ENCODE assay signal across 34 mouse cellular contexts in genomic region chr7:19053136-19053532, GRCm38 (mm10). TPM values are rescaled to one million over a fixed set of nuclear protein-coding genes. Genes with fewer than 3 reads are reported as not detected.
DNase-seq lines count a peak whose midpoint lies in the region; TF ChIP-seq lines count a peak whose summit lies in the region.
"Had no signal": no experiment of that assay in that cellular context is flagged by ENCODE, and none has a peak within 500 bp of the region (broad histone marks: within the 10 kb centered on the region; RNA-seq: fewer than 3 reads in every experiment).

No protein-coding gene starts in this region.

- H3K27ac ChIP-seq in left cerebral cortex, adult 2 months, result peak overlapping the region; percentile 81
- no peak overlapping the region for H3K27ac ChIP-seq in embryonic facial prominence, embryonic 10.5 days (replicated peaks)
- H3K27ac ChIP-seq: forebrain, embryonic 13.5 days; heart, embryonic 15.5 days had no signal

- H3K27me3 ChIP-seq in E14TG2a.4 (ENCODE audit: insufficient read depth, low read length), result no peaks in the 10 kb centered on the region
- no peaks in the 10 kb centered on the region for H3K27me3 ChIP-seq in embryonic facial prominence, embryonic 10.5 days (replicated peaks; ENCODE audit: low read depth, poor library complexity, severe bottlenecking)
- H3K27me3 ChIP-seq: CH12.LX; forebrain, embryonic 13.5 days; heart, embryonic 12.5 days; heart, embryonic 15.5 days; hindbrain, embryonic 13.5 days had no signal

- H3K36me3 ChIP-seq in E14TG2a.4 (ENCODE audit: insufficient read depth, low read length), result peaks cover 70% of the 10 kb centered on the region
- peaks cover 87% of the 10 kb centered on the region for H3K36me3 ChIP-seq in embryonic facial prominence, embryonic 10.5 days (replicated peaks)

- 89% methylated on average over 7 of the region's 7 CpGs for WGBS in embryonic facial prominence, embryonic 10.5 days

- intact Hi-C loops in left cerebral cortex, adult 2 months (cut with DNase I), result no loop called here
- intact Hi-C loops in left cerebral cortex, postnatal 10 days (cut with DNase I), result no loop called here

- no peaks in the 10 kb centered on the region for H3K9me3 ChIP-seq in E14TG2a.4 (ENCODE audit: low read length)
- H3K9me3 ChIP-seq in embryonic facial prominence, embryonic 10.5 days, result no peaks in the 10 kb centered on the region
- H3K9me3 ChIP-seq: forebrain, embryonic 10.5 days; forebrain, embryonic 13.5 days; heart, embryonic 15.5 days; hindbrain, embryonic 10.5 days; hindbrain, embryonic 13.5 days had no signal

- TF ChIP-seq CTCF in left cerebral cortex, adult 2 months (IDR thresholded peaks at IDR 0.05), result no peak
- no peak for TF ChIP-seq CTCF in E14TG2a.4 (conservative IDR thresholded peaks at IDR 0.05; ENCODE audit: low read length)

- peak; percentile 89 for DNase-seq in heart, adult 11 months
- DNase-seq in heart, adult 18-20 months, result no peak
- DNase-seq in left cerebral cortex, adult 2 months (ENCODE audit: extremely low spot score in 1 of 2, low spot score in 2 of 2), result no peak
- no peak for DNase-seq in left cerebral cortex, postnatal 10 days (ENCODE audit: extremely low spot score in 1 of 2, low spot score in 2 of 2)
- DNase-seq in embryonic facial prominence, embryonic 10.5 days (ENCODE audit: low spot score), result no peak
- no peak for DNase-seq in frontal cortex, postnatal 14 days (ENCODE audit: low spot score in 2 of 2)
- DNase-seq: adrenal gland, adult 2 months; adrenal gland, postnatal 14 days; B cell, adult 2 months; cerebellum, adult 11 months; cerebellum, adult 2 months; cerebellum, adult 9-11 months; cerebellum, postnatal 25 days; embryo, embryonic 11 days; gastrocnemius, postnatal 10 days; heart, postnatal 10 days; heart, postnatal 36 days had no signal

- no peak overlapping the region for H3K4me3 ChIP-seq in left cerebral cortex, adult 2 months
- H3K4me3 ChIP-seq in E14TG2a.4 (replicated peaks; ENCODE audit: low read length), result peak overlapping the region; percentile 43; the same call in 1 of the 2 replicates
- 0 out of 2 replicates have a peak overlapping the region, but pooled peaks have one; percentile 44 for H3K4me3 ChIP-seq in embryonic facial prominence, embryonic 10.5 days
- H3K4me3 ChIP-seq: forebrain, embryonic 10.5 days; forebrain, embryonic 13.5 days; heart, embryonic 12.5 days; heart, embryonic 15.5 days; hindbrain, embryonic 13.5 days had no signal

- peaks cover 43% of the 10 kb centered on the region for H3K4me1 ChIP-seq in E14TG2a.4 (replicated peaks; ENCODE audit: low read depth, low read length)
- H3K4me1 ChIP-seq in embryonic facial prominence, embryonic 10.5 days, result peaks cover 13% of the 10 kb centered on the region

RNA-seq across cellular contexts. Expression of gene Rsph6a, which starts 1.4 kb away (rescaled TPM):
- total RNA-seq in heart, adult 18-20 months (2021), result not detected
- total RNA-seq in left cerebral cortex, adult 2 months (2021), result under 1 TPM; 0.27 to 0.30 TPM
- under 1 TPM; 0.22 to 0.41 TPM for total RNA-seq in left cerebral cortex, postnatal 10 days (2021)
- not detected in 2 replicates for polyA plus RNA-seq in embryonic facial prominence, embryonic 10.5 days (2016; fragmentation: Nextera tagmentation; extraction: Ambion mirVana)
- total RNA-seq: adrenal gland, adult 2 months; adrenal gland, postnatal 14 days; adrenal gland, postnatal 4 days; common myeloid progenitor, adult 5-6 weeks; gastrocnemius, postnatal 10 days; gastrocnemius, postnatal 36 days; granulocyte monocyte progenitor cell, adult 5-6 weeks; heart, postnatal 10 days; heart, postnatal 36 days had no signal
- polyA plus RNA-seq: adrenal gland, adult 2 months; embryonic facial prominence, embryonic 11.5 days; embryonic facial prominence, embryonic 14.5 days; forebrain, embryonic 10.5 days; forebrain, embryonic 13.5 days; heart, embryonic 12.5 days; heart, embryonic 15.5 days; hindbrain, embryonic 10.5 days; hindbrain, embryonic 13.5 days had no signal

RNA-seq across cellular contexts. Expression of gene Dmwd, which starts 22.9 kb away (rescaled TPM):
- 10 to 100 TPM; 44.6 to 46.6 TPM for total RNA-seq in heart, adult 18-20 months (2021)
- 100 to 1,000 TPM; 141 to 143 TPM for total RNA-seq in left cerebral cortex, adult 2 months (2021)
- total RNA-seq in left cerebral cortex, postnatal 10 days (2021), result 100 to 1,000 TPM; 155 to 157 TPM
- polyA plus RNA-seq in embryonic facial prominence, embryonic 10.5 days (2016; fragmentation: Nextera tagmentation; extraction: Ambion mirVana), result 16.8 and 18.0 TPM in 2 replicates
- total RNA-seq: CH12.LX had no signal

RNA-seq across cellular contexts. Expression of gene Sympk, which starts 29.0 kb away (rescaled TPM):
- 10 to 100 TPM; 85.2 to 93.9 TPM for total RNA-seq in heart, adult 18-20 months (2021)
- total RNA-seq in left cerebral cortex, adult 2 months (2021), result 100 to 1,000 TPM; 126 to 133 TPM
- 10 to 100 TPM; 85.6 to 87.6 TPM for total RNA-seq in left cerebral cortex, postnatal 10 days (2021)
- polyA plus RNA-seq in embryonic facial prominence, embryonic 10.5 days (2016; fragmentation: Nextera tagmentation; extraction: Ambion mirVana), result 43.4 and 45.2 TPM in 2 replicates

RNA-seq across cellular contexts. Expression of gene Foxa3, which starts 29.8 kb away (rescaled TPM):
- total RNA-seq in heart, adult 18-20 months (2021), result not detected
- total RNA-seq in left cerebral cortex, adult 2 months (2021), result not detected
- not detected for total RNA-seq in left cerebral cortex, postnatal 10 days (2021)
- not detected in 2 replicates for polyA plus RNA-seq in embryonic facial prominence, embryonic 10.5 days (2016; fragmentation: Nextera tagmentation; extraction: Ambion mirVana)
- total RNA-seq: adrenal gland, adult 2 months; gastrocnemius, postnatal 36 days; granulocyte monocyte progenitor cell, adult 5-6 weeks; heart, postnatal 10 days; heart, postnatal 36 days; MEL had no signal
- polyA plus RNA-seq: cerebellum, adult 2 months; embryonic facial prominence, embryonic 11.5 days; forebrain, embryonic 10.5 days; forebrain, embryonic 13.5 days; forebrain, embryonic 16.5 days; hindbrain, embryonic 10.5 days; hindbrain, embryonic 13.5 days; hindbrain, embryonic 16.5 days had no signal

RNA-seq across cellular contexts. Expression of gene Dmpk, which starts 30.5 kb away (rescaled TPM):
- total RNA-seq in heart, adult 18-20 months (2021), result 100 to 1,000 TPM; 503 to 516 TPM
- 10 to 100 TPM; 35.2 to 50.4 TPM for total RNA-seq in left cerebral cortex, adult 2 months (2021)
- 10 to 100 TPM; 30.2 to 31.5 TPM for total RNA-seq in left cerebral cortex, postnatal 10 days (2021)
- polyA plus RNA-seq in embryonic facial prominence, embryonic 10.5 days (2016; fragmentation: Nextera tagmentation; extraction: Ambion mirVana), result 7.0 and 9.1 TPM in 2 replicates
